Mouse (Mus musculus) myocyte (in vitro differentiated cells): Measurements from ENCODE around the gene Sec22c. TPM values are rescaled to one million over a fixed set of nuclear protein-coding genes. Genes with fewer than 3 reads are reported as not detected.

Source experiments
- H3K27me3 ChIP-seq: one replicate; pipeline ENCODE4 v1.6.1; 2011; ENCODE audit not compliant: control insufficient read depth, insufficient read depth, insufficient read length
- H3K36me3 ChIP-seq: one replicate; pipeline ENCODE4 v1.6.1; 2011; ENCODE audit not compliant: control insufficient read depth, insufficient read depth
- H3K4me2 ChIP-seq: one replicate; pipeline ENCODE4 v1.6.1; 2011; ENCODE audit warnings: low read depth, control low read depth
- H3K4me3 ChIP-seq: one replicate; pipeline ENCODE4 v1.5.1; 2011; ENCODE audit warnings: mild to moderate bottlenecking, control low read depth, moderate library complexity
- H3K79me2 ChIP-seq: one replicate; pipeline ENCODE4 v1.6.1; 2011; ENCODE audit not compliant: control insufficient read depth, insufficient read depth
- H3ac ChIP-seq: one replicate; pipeline ENCODE4 v1.6.1; 2011; ENCODE audit not compliant: control insufficient read depth, insufficient read length
- CEBPB ChIP-seq: IDR thresholded peaks from 2 replicates; pipeline ENCODE4 v1.6.1; 2011; ENCODE audit warnings: mild to moderate bottlenecking, moderate library complexity; ENCODE audit not compliant: poor library complexity, insufficient read depth, severe bottlenecking
- E2F4 ChIP-seq: IDR thresholded peaks from one replicate; pipeline ENCODE4 v1.6.1; 2011; ENCODE audit warnings: mild to moderate bottlenecking, control low read depth, moderate library complexity; ENCODE audit not compliant: insufficient read depth
- MAX ChIP-seq: IDR thresholded peaks from one replicate; pipeline ENCODE4 v1.6.1; 2011; ENCODE audit warnings: low read depth, mild to moderate bottlenecking, control low read depth
- MYOD1 ChIP-seq, 3 experiments: IDR thresholded peaks; one replicate each; pipeline ENCODE4 v1.6.1; 2011; ENCODE audit warnings: control low read depth in 2 of 3, low read depth in 2 of 3, mild to moderate bottlenecking in 2 of 3, moderate library complexity in 1 of 3; ENCODE audit not compliant: insufficient read length in 2 of 3, control insufficient read depth in 1 of 3
- MYOG ChIP-seq, 3 experiments: IDR thresholded peaks; one replicate each; pipeline ENCODE4 v1.6.1; 2011; ENCODE audit warnings: control low read depth in 2 of 3, low read depth in 2 of 3, mild to moderate bottlenecking in 2 of 3; ENCODE audit not compliant: insufficient read length in 2 of 3, control insufficient read depth in 1 of 3, insufficient read depth in 1 of 3
- POLR2A ChIP-seq: IDR thresholded peaks from one replicate; pipeline ENCODE4 v1.6.1; 2011; ENCODE audit warnings: low read depth, mild to moderate bottlenecking, control low read depth, moderate library complexity; ENCODE audit not compliant: insufficient read length
- POLR2AphosphoS2 ChIP-seq: IDR thresholded peaks from one replicate; pipeline ENCODE4 v1.6.1; 2011; ENCODE audit warnings: low read depth, control low read depth; ENCODE audit not compliant: insufficient read length
- REST ChIP-seq: IDR thresholded peaks from one replicate; pipeline ENCODE4 v1.6.1; 2011; ENCODE audit warnings: mild to moderate bottlenecking, control low read depth, moderate library complexity; ENCODE audit not compliant: insufficient read depth, insufficient read length
- SRF ChIP-seq: IDR thresholded peaks from one replicate; pipeline ENCODE4 v1.6.1; 2011; ENCODE audit warnings: low read depth; ENCODE audit not compliant: control insufficient read depth, insufficient read length
- TCF12 ChIP-seq: IDR thresholded peaks from one replicate; pipeline ENCODE4 v1.6.1; 2011; ENCODE audit warnings: mild to moderate bottlenecking, control low read depth; ENCODE audit not compliant: poor library complexity, insufficient read depth, severe bottlenecking
- TCF3 ChIP-seq: IDR thresholded peaks from one replicate; pipeline ENCODE4 v1.6.1; 2011; ENCODE audit warnings: low read depth, control low read depth; ENCODE audit not compliant: insufficient read length
- USF1 ChIP-seq: IDR thresholded peaks from one replicate; pipeline ENCODE4 v1.6.1; 2011; ENCODE audit warnings: low read depth, mild to moderate bottlenecking, control low read depth, moderate library complexity
- polyA plus RNA-seq: library from polyadenylated mRNA; unstranded; fragments of >200 nt; fragmentation: generic; extraction: Trizol; gene quantifications from one replicate; pipeline ENCODE4 v1.2.1, GENCODE M21; 2012; ENCODE audit warnings: missing spikeins

The Sec22c gene
- polyA plus RNA-seq, 1 experiment, result 6.2 TPM

DNA sequence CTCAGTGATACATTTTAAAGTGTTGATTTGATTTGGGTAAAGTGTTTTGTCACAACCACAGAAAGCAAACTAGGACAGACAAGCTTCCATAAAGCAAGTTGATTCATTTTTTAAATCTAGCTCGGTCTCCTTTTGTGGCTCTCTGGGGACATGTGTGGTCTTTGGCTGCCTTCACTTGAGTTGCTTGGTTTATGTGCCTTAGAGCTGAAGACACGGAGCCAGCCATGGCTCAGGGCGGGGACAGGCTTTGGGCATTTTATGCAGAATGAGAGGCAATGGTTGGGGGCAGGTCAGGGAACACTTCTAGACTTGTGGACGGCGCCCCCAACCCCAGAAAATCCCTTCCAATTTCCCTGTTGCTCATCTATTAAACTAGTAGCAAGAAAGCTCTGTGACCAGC lies 31.6 kb downstream of the Sec22c start:
- Histone ChIP-seq H3K4me3 (no peak overlapping the region), H3K4me2 (peak overlapping the region; percentile 30), H3ac (no peak overlapping the region), H3K79me2 (no peaks in the 10 kb centered on the region), H3K36me3 (no peaks in the 10 kb centered on the region), H3K27me3 (no peaks in the 10 kb centered on the region)
- TF ChIP-seq USF1, result no peak
- TF ChIP-seq MYOG (IDR thresholded peaks at IDR 0.05; ENCODE audit: control insufficient read depth in 1 of 3, insufficient read depth in 1 of 3, insufficient read length in 2 of 3, low read depth in 2 of 3), result no peak
- no peak for TF ChIP-seq MYOD1 (IDR thresholded peaks at IDR 0.05; ENCODE audit: control insufficient read depth in 1 of 3, insufficient read length in 2 of 3, low read depth in 2 of 3)
- TF ChIP-seq TCF12, result no peak
- no peak for TF ChIP-seq POLR2A
- TF ChIP-seq TCF3, result no peak
- no peak for TF ChIP-seq REST

DNA sequence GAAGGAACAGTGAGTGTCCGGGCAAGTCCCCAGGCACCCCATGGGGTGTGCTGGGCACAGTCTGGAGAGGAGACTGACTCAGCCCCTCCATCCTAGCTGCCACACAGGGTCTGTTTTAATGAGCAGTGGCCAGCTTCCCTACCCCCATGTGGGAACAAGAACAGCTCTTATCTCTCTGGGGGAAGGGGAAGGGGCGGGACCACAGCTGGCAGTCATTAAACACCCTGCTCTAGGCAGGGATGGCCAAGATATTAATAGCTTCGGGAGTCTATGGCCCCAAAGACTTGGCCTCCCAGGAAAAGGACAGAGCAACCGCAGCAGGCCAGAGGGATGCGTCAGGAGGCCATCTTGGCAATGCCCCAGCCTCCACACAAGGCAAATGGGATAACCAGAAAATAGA lies 33.0 kb downstream of the Sec22c start:
- Histone ChIP-seq H3K4me3 (no peak overlapping the region), H3ac (no peak overlapping the region), H3K27me3 (no peaks in the 10 kb centered on the region), H3K4me2 (peak overlapping the region; percentile 70), H3K36me3 (no peaks in the 10 kb centered on the region), H3K79me2 (no peaks in the 10 kb centered on the region)
- no peak for TF ChIP-seq SRF
- peak in 2 of 3 experiments; percentile 55 to 81 for TF ChIP-seq MYOD1 (IDR thresholded peaks at IDR 0.05; ENCODE audit: control insufficient read depth in 1 of 3, insufficient read length in 2 of 3, low read depth in 2 of 3)
- TF ChIP-seq MAX, result no peak
- no peak for TF ChIP-seq E2F4
- no peak for TF ChIP-seq USF1
- TF ChIP-seq TCF12, result peak; percentile 65
- peak in 2 of 3 experiments; percentile 8 to 60 for TF ChIP-seq MYOG (IDR thresholded peaks at IDR 0.05; ENCODE audit: control insufficient read depth in 1 of 3, insufficient read depth in 1 of 3, insufficient read length in 2 of 3, low read depth in 2 of 3)

DNA sequence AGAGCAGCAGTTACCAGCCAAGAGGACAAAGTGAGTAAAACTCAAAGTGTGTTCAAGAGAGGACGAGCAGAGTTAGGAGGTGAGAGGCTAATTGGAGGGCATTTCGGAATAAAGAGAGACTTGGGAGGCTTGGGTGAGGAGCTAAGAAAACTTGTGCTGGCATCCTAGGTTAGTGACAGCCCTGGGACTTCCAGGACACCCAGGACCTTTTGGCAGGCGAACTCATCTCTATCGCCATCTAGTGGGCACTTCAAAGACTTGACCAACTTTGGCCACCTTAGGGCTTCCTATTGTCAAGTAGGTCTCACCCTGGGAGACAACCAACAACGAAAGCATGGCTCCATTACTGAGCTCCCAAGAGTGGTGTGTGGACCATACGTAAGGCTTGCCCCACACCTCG lies 34.0 kb downstream of the Sec22c start:
- Histone ChIP-seq H3K36me3 (no peaks in the 10 kb centered on the region), H3K27me3 (no peaks in the 10 kb centered on the region), H3ac (no peak overlapping the region), H3K4me2 (peak overlapping the region; percentile 70), H3K4me3 (no peak overlapping the region), H3K79me2 (no peaks in the 10 kb centered on the region)
- TF ChIP-seq REST (no peak), SRF (no peak), USF1 (no peak), POLR2AphosphoS2 (no peak), CEBPB (no peak), POLR2A (no peak), TCF3 (no peak), MYOD1 (IDR thresholded peaks at IDR 0.05; ENCODE audit: control insufficient read depth in 1 of 3, insufficient read length in 2 of 3, low read depth in 2 of 3) (no peak)

DNA sequence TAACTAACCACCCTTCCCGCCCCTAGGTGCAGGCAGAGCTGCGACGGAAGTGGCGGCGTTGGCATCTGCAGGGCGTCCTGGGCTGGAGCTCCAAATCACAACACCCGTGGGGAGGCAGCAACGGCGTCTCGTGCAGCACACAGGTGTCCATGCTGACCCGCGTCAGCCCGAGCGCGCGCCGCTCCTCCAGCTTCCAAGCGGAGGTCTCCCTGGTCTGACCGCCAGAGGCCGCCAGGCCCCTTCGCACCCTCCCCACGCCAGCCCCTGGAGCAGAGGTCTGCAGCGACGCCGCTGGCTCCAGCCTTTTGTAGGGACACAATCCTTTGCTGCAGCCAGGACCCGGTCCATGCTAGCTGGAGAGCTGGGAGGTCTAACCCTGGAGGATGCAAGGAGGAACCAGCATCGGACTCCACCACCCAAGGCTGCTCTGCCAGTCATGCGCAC lies 35.9 kb downstream of the Sec22c start:
- Histone ChIP-seq H3K36me3 (no peaks in the 10 kb centered on the region), H3K4me2 (peak overlapping the region; percentile 48), H3K27me3 (peaks cover 3% of the 10 kb centered on the region), H3K79me2 (no peaks in the 10 kb centered on the region), H3ac (no peak overlapping the region), H3K4me3 (no peak overlapping the region)
- TF ChIP-seq POLR2AphosphoS2, result no peak
- no peak for TF ChIP-seq REST
- no peak for TF ChIP-seq MYOG (IDR thresholded peaks at IDR 0.05; ENCODE audit: control insufficient read depth in 1 of 3, insufficient read depth in 1 of 3, insufficient read length in 2 of 3, low read depth in 2 of 3)
- no peak for TF ChIP-seq E2F4
- TF ChIP-seq POLR2A, result no peak
- TF ChIP-seq SRF, result no peak
- no peak for TF ChIP-seq CEBPB
- TF ChIP-seq TCF3, result no peak
- no peak for TF ChIP-seq MYOD1 (IDR thresholded peaks at IDR 0.05; ENCODE audit: control insufficient read depth in 1 of 3, insufficient read length in 2 of 3, low read depth in 2 of 3)
- no peak for TF ChIP-seq USF1
- TF ChIP-seq MAX, result no peak
- TF ChIP-seq TCF12, result no peak

DNA sequence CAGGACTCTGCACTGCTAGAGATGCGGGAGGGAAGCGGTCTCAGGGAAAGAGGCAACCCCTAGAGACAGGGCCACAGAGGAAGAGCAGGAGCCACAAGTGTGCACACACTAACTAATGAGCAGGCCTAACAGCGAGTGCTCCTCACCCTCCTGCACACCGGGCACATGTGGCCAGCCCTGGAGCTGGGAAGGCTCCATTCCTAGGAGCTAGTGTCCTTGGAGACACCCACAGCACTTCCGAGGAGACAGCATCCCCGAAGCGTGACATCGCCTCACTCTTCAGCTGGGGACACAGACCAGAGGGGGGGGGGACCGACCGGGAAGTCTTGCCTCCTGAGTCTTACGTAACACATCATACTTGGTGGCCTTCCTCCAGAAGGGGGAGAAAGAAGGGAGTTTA lies 37.5 kb downstream of the Sec22c start:
- H3K4me2 ChIP-seq, result no peak overlapping the region
- no peak overlapping the region for H3K4me3 ChIP-seq
- peaks cover 3% of the 10 kb centered on the region for H3K27me3 ChIP-seq
- no peak overlapping the region for H3ac ChIP-seq
- H3K36me3 ChIP-seq, result no peaks in the 10 kb centered on the region
- no peak for TF ChIP-seq REST
- no peak for TF ChIP-seq MAX
- TF ChIP-seq TCF12, result no peak
- no peak for TF ChIP-seq CEBPB
- no peak for TF ChIP-seq E2F4
- no peak for TF ChIP-seq SRF
- no peak for TF ChIP-seq USF1
- TF ChIP-seq MYOG (IDR thresholded peaks at IDR 0.05; ENCODE audit: control insufficient read depth in 1 of 3, insufficient read depth in 1 of 3, insufficient read length in 2 of 3, low read depth in 2 of 3), result no peak
- no peaks in the 10 kb centered on the region for H3K79me2 ChIP-seq
